ENCODE assay signal across 16 mouse cellular contexts in the genomic region with DNA sequence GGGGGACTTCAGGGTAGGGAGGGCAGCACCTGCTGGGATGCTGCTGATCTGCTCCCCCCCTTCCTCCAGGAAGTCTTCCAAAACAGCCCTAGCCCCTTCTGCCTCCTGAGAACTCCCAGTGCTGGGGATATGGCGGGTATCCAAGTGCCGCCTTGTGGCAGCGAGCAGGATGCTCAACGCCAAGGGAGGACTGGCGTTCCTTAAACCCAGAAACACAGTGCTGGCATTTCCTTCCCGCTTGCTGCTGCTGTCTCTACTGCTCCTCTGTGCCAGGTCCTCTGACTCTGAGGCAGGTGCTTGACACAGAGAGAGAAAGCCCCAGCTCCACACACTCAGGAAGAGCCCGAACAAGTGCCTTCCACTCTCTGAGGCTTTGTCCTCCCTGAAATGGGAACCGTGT. TPM values are rescaled to one million over a fixed set of nuclear protein-coding genes. Genes with fewer than 3 reads are reported as not detected.
DNase-seq lines count a peak whose midpoint lies in the region; ATAC-seq and TF ChIP-seq lines count a peak whose summit lies in the region.
"Had no signal": no experiment of that assay in that cellular context is flagged by ENCODE, and none has a peak within 500 bp of the region (broad histone marks: within the 10 kb centered on the region; RNA-seq: fewer than 3 reads in every experiment).

No protein-coding gene starts in this region.

- no peak overlapping the region for H3K4me2 ChIP-seq in hindbrain, embryonic 12.5 days (replicated peaks)
- no peak overlapping the region for H3K4me2 ChIP-seq in hindbrain, embryonic 13.5 days
- no peak overlapping the region for H3K4me2 ChIP-seq in hindbrain, embryonic 16.5 days (ENCODE audit: low read length)
- no peak overlapping the region for H3K4me2 ChIP-seq in lung, postnatal 0 days (replicated peaks; ENCODE audit: low read depth, low read length)
- H3K4me2 ChIP-seq: hindbrain, embryonic 15.5 days; neural tube, embryonic 15.5 days had no signal

- TF ChIP-seq EP300 in lung, postnatal 0 days (IDR thresholded peaks at IDR 0.05), result no peak

- H3K4me1 ChIP-seq in hindbrain, embryonic 12.5 days, result no peaks in the 10 kb centered on the region
- no peaks in the 10 kb centered on the region for H3K4me1 ChIP-seq in hindbrain, embryonic 13.5 days (replicated peaks)
- peaks cover 9% of the 10 kb centered on the region; the same call in 1 of the 2 replicates for H3K4me1 ChIP-seq in cerebellum, adult 2 months (ENCODE audit: control insufficient read depth, insufficient read depth, low read length)
- no peaks in the 10 kb centered on the region for H3K4me1 ChIP-seq in hindbrain, embryonic 16.5 days (ENCODE audit: control insufficient read depth, insufficient read depth, low read depth, low read length)
- no peaks in the 10 kb centered on the region for H3K4me1 ChIP-seq in lung, postnatal 0 days (ENCODE audit: insufficient read depth, low read depth, low read length)
- H3K4me1 ChIP-seq: hindbrain, embryonic 15.5 days; neural tube, embryonic 15.5 days had no signal

- no peaks in the 10 kb centered on the region for H3K27me3 ChIP-seq in hindbrain, embryonic 12.5 days
- H3K27me3 ChIP-seq in hindbrain, embryonic 13.5 days, result no peaks in the 10 kb centered on the region
- H3K27me3 ChIP-seq in cerebellum, adult 2 months (ENCODE audit: control insufficient read depth, insufficient read depth, low read length), result no peaks in the 10 kb centered on the region
- H3K27me3 ChIP-seq in hindbrain, embryonic 16.5 days (replicated peaks; ENCODE audit: control insufficient read depth, insufficient read depth, low read length), result no peaks in the 10 kb centered on the region
- H3K27me3 ChIP-seq in lung, postnatal 0 days (replicated peaks; ENCODE audit: insufficient read depth, low read length), result no peaks in the 10 kb centered on the region
- H3K27me3 ChIP-seq: hindbrain, embryonic 15.5 days; neural tube, embryonic 15.5 days had no signal

- TF ChIP-seq POLR2A in cerebellum, adult 2 months (IDR thresholded peaks at IDR 0.05; ENCODE audit: borderline replicate concordance, insufficient read depth, low read length), result no peak

- no peak for ATAC-seq in hindbrain, embryonic 12.5 days (ENCODE audit: low FRiP score)
- no peak for ATAC-seq in hindbrain, embryonic 13.5 days (ENCODE audit: low FRiP score)
- 0 out of 2 replicates have a peak, but pooled peaks have one; percentile 8 for ATAC-seq in hindbrain, embryonic 16.5 days
- no peak for ATAC-seq in lung, postnatal 0 days
- ATAC-seq: midbrain, embryonic 16.5 days had no signal

- peak; percentile 47; the same call in 1 of the 2 replicates for TF ChIP-seq CTCF in cerebellum, adult 2 months (IDR thresholded peaks at IDR 0.05; ENCODE audit: borderline replicate concordance, insufficient read depth, low read depth, low read length)
- no peak for TF ChIP-seq CTCF in lung, postnatal 0 days (IDR thresholded peaks at IDR 0.05)

- intact Hi-C loops in left cerebral cortex, postnatal 4 days (cut with DNase I), result no loop called here
- intact Hi-C loops in heart, postnatal 25 days (cut with DNase I), result no loop called here

- no peak overlapping the region for H3K9ac ChIP-seq in hindbrain, embryonic 12.5 days
- H3K9ac ChIP-seq in hindbrain, embryonic 13.5 days, result no peak overlapping the region
- H3K9ac ChIP-seq in hindbrain, embryonic 16.5 days (ENCODE audit: low read depth, low read length), result no peak overlapping the region
- no peak overlapping the region for H3K9ac ChIP-seq in lung, postnatal 0 days (replicated peaks; ENCODE audit: low read depth)
- H3K9ac ChIP-seq: hindbrain, embryonic 15.5 days; neural tube, embryonic 15.5 days had no signal

- no peaks in the 10 kb centered on the region for H3K9me3 ChIP-seq in hindbrain, embryonic 12.5 days (replicated peaks)
- H3K9me3 ChIP-seq in hindbrain, embryonic 13.5 days, result no peaks in the 10 kb centered on the region
- H3K9me3 ChIP-seq in hindbrain, embryonic 16.5 days (ENCODE audit: control insufficient read depth, low read length), result no peaks in the 10 kb centered on the region
- H3K9me3 ChIP-seq in lung, postnatal 0 days (ENCODE audit: low read length), result no peaks in the 10 kb centered on the region
- H3K9me3 ChIP-seq: hindbrain, embryonic 15.5 days; neural tube, embryonic 15.5 days had no signal

- peaks cover 36% of the 10 kb centered on the region for H3K36me3 ChIP-seq in hindbrain, embryonic 12.5 days
- H3K36me3 ChIP-seq in hindbrain, embryonic 13.5 days, result peaks cover 88% of the 10 kb centered on the region
- H3K36me3 ChIP-seq in hindbrain, embryonic 16.5 days (ENCODE audit: control insufficient read depth, insufficient read depth, low read length), result peaks cover 42% of the 10 kb centered on the region
- H3K36me3 ChIP-seq in lung, postnatal 0 days (ENCODE audit: insufficient read depth, low read length), result no peaks in the 10 kb centered on the region

- WGBS in hindbrain, embryonic 12.5 days, result 56% methylated on average over 8 of the region's 8 CpGs
- WGBS in hindbrain, embryonic 13.5 days, result 62% methylated on average over 8 of the region's 8 CpGs
- 8% methylated on average over 8 of the region's 8 CpGs for WGBS in cerebellum, adult 2 months
- WGBS in hindbrain, embryonic 16.5 days, result 49% methylated on average over 8 of the region's 8 CpGs
- 47% methylated on average over 8 of the region's 8 CpGs for WGBS in lung, postnatal 0 days

- no peak overlapping the region for H3K4me3 ChIP-seq in hindbrain, embryonic 12.5 days
- H3K4me3 ChIP-seq in hindbrain, embryonic 13.5 days, result no peak overlapping the region
- no peak overlapping the region for H3K4me3 ChIP-seq in cerebellum, adult 2 months (replicated peaks; ENCODE audit: insufficient read depth, low read depth, low read length)
- H3K4me3 ChIP-seq in hindbrain, embryonic 16.5 days (ENCODE audit: low read length), result no peak overlapping the region
- H3K4me3 ChIP-seq in lung, postnatal 0 days (ENCODE audit: low read depth, low read length), result no peak overlapping the region
- H3K4me3 ChIP-seq: gastrocnemius, adult 2 months; hindbrain, embryonic 15.5 days; neural tube, embryonic 15.5 days had no signal

- DNase-seq in cerebellum, adult 2 months, result peak; percentile 74 to 80
- DNase-seq in left cerebral cortex, postnatal 4 days, result peak; percentile 78
- no peak for DNase-seq in lung, postnatal 0 days (ENCODE audit: low spot score)
- no peak for DNase-seq in heart, postnatal 25 days (ENCODE audit: low spot score)
- no peak for DNase-seq in frontal cortex, postnatal 14 days (ENCODE audit: low spot score in 2 of 2)
- DNase-seq: gastrocnemius, adult 2 months; liver had no signal

- 0 out of 2 replicates have a peak overlapping the region, but pooled peaks have one; percentile 7 for H3K27ac ChIP-seq in hindbrain, embryonic 12.5 days
- H3K27ac ChIP-seq in hindbrain, embryonic 13.5 days, result no peak overlapping the region
- peak overlapping the region; percentile 3 for H3K27ac ChIP-seq in cerebellum, adult 2 months (ENCODE audit: insufficient read depth, low read length)
- no peak overlapping the region for H3K27ac ChIP-seq in hindbrain, embryonic 16.5 days (ENCODE audit: low read depth, low read length)
- no peak overlapping the region for H3K27ac ChIP-seq in lung, postnatal 0 days (ENCODE audit: low read length)
- H3K27ac ChIP-seq: gastrocnemius, adult 2 months; hindbrain, embryonic 15.5 days; neural tube, embryonic 15.5 days had no signal

RNA-seq across cellular contexts. Expression of a gene that starts 10.8 kb away (rescaled TPM):
- 12.5 and 12.8 TPM in 2 replicates for polyA plus RNA-seq in hindbrain, embryonic 12.5 days (2016; fragmentation: Nextera tagmentation; extraction: Ambion mirVana)
- 31.7 and 32.6 TPM in 2 replicates for polyA plus RNA-seq in hindbrain, embryonic 13.5 days (2015; fragmentation: Nextera tagmentation; extraction: Ambion mirVana)
- polyA plus RNA-seq in cerebellum, adult 2 months (2012; rRNA removed), result 51.4 and 60.7 TPM in 2 replicates
- 33.1 and 33.6 TPM in 2 replicates for polyA plus RNA-seq in hindbrain, embryonic 16.5 days (2015; fragmentation: Nextera tagmentation; extraction: Ambion mirVana)
- total RNA-seq in left cerebral cortex, postnatal 4 days (2021), result 100 to 1,000 TPM; 299 to 336 TPM
- 0.23 and 0.27 TPM in 2 replicates for polyA plus RNA-seq in lung, postnatal 0 days (2015; fragmentation: Nextera tagmentation; extraction: Ambion mirVana)
- total RNA-seq in heart, postnatal 25 days (2021), result 1 to 10 TPM; 1.6 to 2.0 TPM

RNA-seq across cellular contexts. Expression of a gene that starts 14.2 kb away (rescaled TPM):
- 2.0 and 2.9 TPM in 2 replicates for polyA plus RNA-seq in hindbrain, embryonic 12.5 days (2016; fragmentation: Nextera tagmentation; extraction: Ambion mirVana)
- polyA plus RNA-seq in hindbrain, embryonic 13.5 days (2015; fragmentation: Nextera tagmentation; extraction: Ambion mirVana), result 3.4 and 3.9 TPM in 2 replicates
- 2.4 and 3.0 TPM in 2 replicates for polyA plus RNA-seq in cerebellum, adult 2 months (2012; rRNA removed)
- polyA plus RNA-seq in hindbrain, embryonic 16.5 days (2015; fragmentation: Nextera tagmentation; extraction: Ambion mirVana), result 3.5 and 3.6 TPM in 2 replicates
- 1 to 10 TPM; 2.5 to 2.8 TPM for total RNA-seq in left cerebral cortex, postnatal 4 days (2021)
- 2.1 and 2.5 TPM in 2 replicates for polyA plus RNA-seq in lung, postnatal 0 days (2015; fragmentation: Nextera tagmentation; extraction: Ambion mirVana)
- total RNA-seq in heart, postnatal 25 days (2021), result 1 to 10 TPM in 1 of 2 experiments, under 1 TPM in 1; 0.87 to 1.0 TPM

RNA-seq across cellular contexts. Expression of a gene that starts 59.6 kb away (rescaled TPM):
- not detected in 2 replicates for polyA plus RNA-seq in hindbrain, embryonic 12.5 days (2016; fragmentation: Nextera tagmentation; extraction: Ambion mirVana)
- polyA plus RNA-seq in hindbrain, embryonic 13.5 days (2015; fragmentation: Nextera tagmentation; extraction: Ambion mirVana), result not detected in 2 replicates
- polyA plus RNA-seq in cerebellum, adult 2 months (2012; rRNA removed), result not detected in 2 replicates
- not detected in 2 replicates for polyA plus RNA-seq in hindbrain, embryonic 16.5 days (2015; fragmentation: Nextera tagmentation; extraction: Ambion mirVana)
- not detected for total RNA-seq in left cerebral cortex, postnatal 4 days (2021)
- not detected in 2 replicates for polyA plus RNA-seq in lung, postnatal 0 days (2015; fragmentation: Nextera tagmentation; extraction: Ambion mirVana)
- not detected for total RNA-seq in heart, postnatal 25 days (2021)
- total RNA-seq: gastrocnemius, adult 2 months had no signal
- polyA plus RNA-seq: embryonic facial prominence, embryonic 14.5 days; large intestine, adult 2 months; lung, embryonic 16.5 days; midbrain, embryonic 16.5 days; neural tube, embryonic 15.5 days had no signal

Comparison
In these comparisons a context has a peak if more than half of its experiments do, and no peak if none do; other contexts are left out.
1. H3K27ac ChIP-seq: peak in hindbrain, embryonic 12.5 days (single experiment) and cerebellum, adult 2 months (single experiment); none in hindbrain, embryonic 13.5 days (single experiment), hindbrain, embryonic 16.5 days (single experiment) and lung, postnatal 0 days (single experiment).
2. DNase-seq: peak in cerebellum, adult 2 months (2 of 2) and left cerebral cortex, postnatal 4 days (single experiment); none in lung, postnatal 0 days (single experiment), heart, postnatal 25 days (single experiment) and frontal cortex, postnatal 14 days (0 of 2).
3. RNA of a gene that starts 10.8 kb away (polyA plus RNA-seq): 51.4 to 60.7 TPM in cerebellum, adult 2 months, 33.1 to 33.6 TPM in hindbrain, embryonic 16.5 days, 31.7 to 32.6 TPM in hindbrain, embryonic 13.5 days and 12.5 to 12.8 TPM in hindbrain, embryonic 12.5 days; 0.23 to 0.27 TPM in lung, postnatal 0 days; every median in the first group is over 10 times any median in the second.